Mouse (Mus musculus): ENCODE results near the gene Apol9b.

The Apol9b gene

GRCm38 (mm10) chr15:77782449-77783014, 53.7 kb downstream of the Apol9b start:
- peak; percentile 87 for DNase-seq (ENCODE audit: low read depth)

DNA sequence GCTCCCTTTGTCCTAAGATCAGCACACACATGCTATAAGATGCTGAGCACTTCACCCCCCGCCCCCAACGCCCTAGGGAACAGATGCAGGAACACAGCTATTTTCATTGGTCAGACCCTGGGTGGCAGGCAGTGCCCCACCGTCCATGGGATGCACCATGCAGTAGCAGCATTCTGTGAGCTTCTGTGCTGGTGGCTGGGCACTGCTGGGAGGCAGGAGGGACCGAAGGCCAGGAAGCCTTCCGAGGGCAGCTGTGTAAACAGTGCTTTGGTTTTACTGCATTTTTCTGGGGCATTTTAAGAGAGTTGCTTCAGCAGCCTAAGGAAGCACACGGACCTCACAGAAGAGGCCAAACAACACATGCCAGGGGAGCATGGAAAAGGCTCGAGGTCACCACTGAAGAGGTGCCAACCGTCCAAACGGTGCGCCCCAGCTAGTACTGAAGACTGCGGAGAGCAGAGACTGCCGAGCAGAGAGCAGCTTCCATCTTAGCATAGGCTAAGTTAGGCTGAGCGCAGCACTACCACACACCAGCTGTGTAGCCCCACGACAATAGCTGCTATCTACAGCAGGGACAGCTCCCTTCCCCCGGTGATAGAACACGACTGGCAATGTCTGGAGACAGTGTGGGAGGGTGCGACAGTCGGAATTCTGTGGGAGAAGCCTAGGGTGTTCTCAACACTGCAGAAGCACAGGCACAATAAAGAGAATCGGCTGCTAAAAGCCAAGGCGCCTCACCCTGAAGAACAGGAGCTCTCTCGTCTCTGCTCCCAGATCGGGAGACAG, 55.4 kb downstream of the Apol9b start:
- DNase-seq (ENCODE audit: low read depth) = no peak

DNA sequence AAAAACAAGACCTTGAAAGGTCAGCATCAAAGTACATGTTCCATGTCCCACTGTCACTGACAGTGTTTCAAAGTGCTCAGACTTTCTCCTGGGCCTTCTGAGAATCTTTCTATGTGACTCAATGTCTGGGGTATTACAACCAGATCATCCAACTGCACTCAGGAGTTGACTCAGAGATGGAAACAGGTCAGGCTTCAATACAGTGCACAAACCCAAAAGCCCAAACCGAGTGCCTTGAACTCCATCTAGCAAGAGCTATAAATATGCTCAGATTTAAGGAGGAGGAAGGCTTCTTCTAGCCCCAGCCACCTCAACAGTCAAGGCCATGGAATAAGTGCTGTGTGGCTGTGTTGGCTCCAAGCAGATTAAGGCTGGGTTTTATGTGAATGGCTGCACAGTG, 57.0 kb downstream of the Apol9b start:
- no peak for DNase-seq (ENCODE audit: low read depth)
